Mouse (Mus musculus) thymus, adult 2 months (tissue): ENCODE data around the gene Fkbp1b.

ENCODE experiments used
- CTCF ChIP-seq: fragments of 200-500 bp; IDR thresholded peaks from 2 replicates; pipeline ENCODE4 v1.5.1; 2012; ENCODE audit warnings: mild to moderate bottlenecking, control low read depth, low read length, moderate library complexity, borderline replicate concordance; ENCODE audit not compliant: control insufficient read depth, poor library complexity, insufficient read depth; ENCODE audit errors: extremely low read depth
- POLR2A ChIP-seq: fragments of 200-500 bp; IDR thresholded peaks from 2 replicates; pipeline ENCODE4 v1.6.1; 2012; ENCODE audit warnings: mild to moderate bottlenecking, low read length, control low read depth, moderate library complexity; ENCODE audit not compliant: control insufficient read depth, poor library complexity, insufficient read depth; ENCODE audit errors: extremely low read depth

GRCm38 (mm10) chr12:4871260-4871659 lies 29.9 kb upstream of the Fkbp1b start:
- TF ChIP-seq POLR2A (no peak), CTCF (no peak)
